Mouse (Mus musculus) Muller cell, postnatal 12 days (primary cell): ENCODE data around the gene Tpo.

Experiments used
- DNase-seq: peaks from one replicate; pipeline ENCODE4 v3.0.0-alpha.2; 2015; ENCODE audit errors: inconsistent ontology term

Tpo gene

GRCm38 (mm10) chr12:30132524-30132923 is at the start of gene Tpo:
TSS of gene Tpo (minus strand) at chr12:30132624.
- no peak for DNase-seq

GRCm38 (mm10) chr12:30181721-30182120 is 49.3 kb upstream of the Tpo start:
- DNase-seq = no peak

GRCm38 (mm10) chr12:30179623-30180022 is 47.2 kb upstream of the Tpo start:
- no peak for DNase-seq

- no peak for DNase-seq
These were observed 45.5 kb upstream of the Tpo start for GRCm38 (mm10) chr12:30177966-30178365.

GRCm38 (mm10) chr12:30177529-30177928 is 45.1 kb upstream of the Tpo start:
- peak; percentile 4 for DNase-seq

GRCm38 (mm10) chr12:30168491-30168890 is 36.1 kb upstream of the Tpo start:
- DNase-seq = no peak

- DNase-seq = no peak
These were observed 32.1 kb upstream of the Tpo start for GRCm38 (mm10) chr12:30164538-30164937.

GRCm38 (mm10) chr12:30164005-30164404 is 31.6 kb upstream of the Tpo start:
- no peak for DNase-seq

GRCm38 (mm10) chr12:30161731-30162406 is 29.4 kb upstream of the Tpo start:
- no peak for DNase-seq

- peak; percentile 42 for DNase-seq
These were observed 28.1 kb upstream of the Tpo start for GRCm38 (mm10) chr12:30160475-30160874.

- DNase-seq = no peak
These were observed 27.4 kb upstream of the Tpo start for GRCm38 (mm10) chr12:30159788-30160187.

- peak; percentile 21 for DNase-seq
These were observed 21.8 kb upstream of the Tpo start for GRCm38 (mm10) chr12:30154079-30154673.

- DNase-seq = no peak
These were observed 9.7 kb upstream of the Tpo start for GRCm38 (mm10) chr12:30142085-30142484.

- no peak for DNase-seq
These were observed 3.1 kb downstream of the Tpo start for GRCm38 (mm10) chr12:30129411-30129716.

- DNase-seq = peak; percentile 45
These were observed 3.6 kb downstream of the Tpo start for GRCm38 (mm10) chr12:30128561-30129410.

- DNase-seq = no peak
These were observed 10.1 kb downstream of the Tpo start for GRCm38 (mm10) chr12:30122347-30122746.

GRCm38 (mm10) chr12:30112271-30112670 is 20.2 kb downstream of the Tpo start:
- DNase-seq = peak; percentile 0

- DNase-seq = no peak
These were observed 22.5 kb downstream of the Tpo start for GRCm38 (mm10) chr12:30109646-30110605.

- DNase-seq = no peak
These were observed 29.4 kb downstream of the Tpo start for GRCm38 (mm10) chr12:30102891-30103565.

- peak; percentile 11 for DNase-seq
These were observed 40.3 kb downstream of the Tpo start for GRCm38 (mm10) chr12:30092081-30092480.

GRCm38 (mm10) chr12:30083971-30084370 is 48.5 kb downstream of the Tpo start:
- no peak for DNase-seq
